ENCODE assay signal across 8 mouse cellular contexts in the genomic region with DNA sequence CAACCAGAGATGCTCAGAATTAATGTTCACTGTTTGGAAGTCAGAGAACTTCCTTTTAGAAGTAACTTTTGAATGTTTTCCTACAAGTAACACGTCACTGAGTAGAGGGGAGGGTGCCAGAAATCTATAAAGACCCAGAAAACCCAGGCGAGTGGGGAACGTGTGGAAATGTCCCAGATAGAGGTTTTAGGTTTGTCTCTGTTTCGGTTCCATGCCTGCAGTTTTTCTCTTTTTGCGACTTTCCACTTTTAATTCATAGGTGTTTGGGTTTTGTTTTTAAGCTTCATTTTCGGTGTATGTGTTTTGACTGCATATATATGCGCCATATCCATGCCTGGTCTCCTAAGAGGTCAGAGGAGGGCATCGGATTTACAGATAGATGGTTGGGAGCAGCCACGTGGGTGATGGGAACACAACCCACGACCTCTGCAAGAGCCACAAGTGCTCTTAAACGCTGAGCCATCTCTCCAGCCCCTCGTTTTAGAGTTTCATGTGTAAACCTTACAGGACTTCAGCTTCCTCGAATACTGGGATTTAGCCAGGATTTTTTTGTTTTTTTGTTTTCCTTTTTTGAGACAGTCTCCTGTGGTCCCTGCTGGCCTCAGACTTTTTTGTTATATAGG. TPM values are rescaled to one million over a fixed set of nuclear protein-coding genes. Genes with fewer than 3 reads are reported as not detected.
DNase-seq lines count a peak whose midpoint lies in the region; ATAC-seq and TF ChIP-seq lines count a peak whose summit lies in the region.

No protein-coding gene starts in this region.

- peaks cover 55% of the 10 kb centered on the region for H3K79me2 ChIP-seq in MEL (ENCODE audit: control insufficient read depth, insufficient read depth, low read length, poor library complexity)

- TF ChIP-seq EP300 in MEL (IDR thresholded peaks at IDR 0.05; ENCODE audit: low read depth in 1 of 2, low read length in 2 of 2) = no peak

- TF ChIP-seq RAD21 in MEL (IDR thresholded peaks at IDR 0.05; ENCODE audit: low read depth, low read length) = no peak

- no peak for ATAC-seq in heart, embryonic 14.5 days (ENCODE audit: insufficient number of reproducible peaks, insufficient read depth, low FRiP score, low read depth)
- ATAC-seq in heart, embryonic 16.5 days (replicated peaks; ENCODE audit: extremely low read depth, insufficient read depth, low FRiP score) = no peak
- ATAC-seq in erythroid progenitor cell, adult 5-6 weeks (replicated peaks; ENCODE audit: low FRiP score, poor library complexity, severe bottlenecking) = no peak

- peaks cover 11 to 34% of the 10 kb centered on the region in 2 experiments; a peak in 3 of 4 replicates for H3K4me1 ChIP-seq in heart, embryonic 14.5 days (ENCODE audit: control insufficient read depth in 2 of 2, insufficient read depth in 2 of 2, low read length in 2 of 2)
- peaks cover 5 to 18% of the 10 kb centered on the region in 2 experiments; a peak in 3 of 4 replicates for H3K4me1 ChIP-seq in MEL (ENCODE audit: control insufficient read depth in 1 of 2, insufficient read depth in 2 of 2, low read length in 2 of 2)
- peaks cover 41% of the 10 kb centered on the region for H3K4me1 ChIP-seq in heart, embryonic 16.5 days (ENCODE audit: control insufficient read depth, insufficient read depth, low read length)
- peaks cover 58% of the 10 kb centered on the region for H3K4me1 ChIP-seq in midbrain, embryonic 10.5 days

- peak overlapping the region; percentile 84 to 98 for H3K27ac ChIP-seq in heart, embryonic 14.5 days (replicated peaks in 1 of 2; ENCODE audit: control insufficient read depth in 1 of 2, insufficient read depth in 1 of 2, low read depth in 2 of 2, low read length in 2 of 2)
- H3K27ac ChIP-seq in MEL (ENCODE audit: control insufficient read depth, low read depth, low read length) = peak overlapping the region; percentile 70
- H3K27ac ChIP-seq in heart, embryonic 16.5 days (ENCODE audit: low read length) = peak overlapping the region; percentile 96
- H3K27ac ChIP-seq in midbrain, embryonic 10.5 days (replicated peaks) = peak overlapping the region; percentile 100

- TF ChIP-seq POLR2A in MEL (IDR thresholded peaks at IDR 0.05; ENCODE audit: control insufficient read depth in 1 of 2, insufficient read depth in 1 of 2, low read depth in 1 of 2, low read length in 2 of 2, poor library complexity in 1 of 2) = no peak

- no peak for DNase-seq in heart, adult 9 months (ENCODE audit: low spot score in 2 of 2)
- DNase-seq in MEL (ENCODE audit: low read depth, low spot score) = peak; percentile 48
- peak; percentile 18 for DNase-seq in midbrain, embryonic 10.5 days (ENCODE audit: low spot score)
- DNase-seq in frontal cortex, postnatal 36 days (ENCODE audit: low spot score in 2 of 2) = no peak
- no peak for DNase-seq in urinary bladder, postnatal 4 days (ENCODE audit: low spot score in 2 of 2)

- H3K9ac ChIP-seq in heart, embryonic 14.5 days (ENCODE audit: low read length) = peak overlapping the region; percentile 95
- peak overlapping the region; percentile 86 for H3K9ac ChIP-seq in MEL (ENCODE audit: control insufficient read depth, low read depth, low read length, poor library complexity, severe bottlenecking)
- H3K9ac ChIP-seq in heart, embryonic 16.5 days (ENCODE audit: low read length) = peak overlapping the region; percentile 96

- H3K27me3 ChIP-seq in heart, embryonic 14.5 days (ENCODE audit: control insufficient read depth, insufficient read depth, low read length) = no peaks in the 10 kb centered on the region
- H3K27me3 ChIP-seq in MEL (ENCODE audit: control insufficient read depth in 1 of 2, insufficient read depth in 2 of 2, low read length in 2 of 2) = no peaks in the 10 kb centered on the region
- H3K27me3 ChIP-seq in heart, embryonic 16.5 days (ENCODE audit: control insufficient read depth, insufficient read depth, low read length) = no peaks in the 10 kb centered on the region
- H3K27me3 ChIP-seq in midbrain, embryonic 10.5 days (ENCODE audit: low read depth, poor library complexity, severe bottlenecking) = no peaks in the 10 kb centered on the region

- peak overlapping the region; percentile 89 to 90 for H3K4me3 ChIP-seq in heart, embryonic 14.5 days (ENCODE audit: control insufficient read depth in 1 of 2, insufficient read depth in 1 of 2, low read depth in 1 of 2, low read length in 2 of 2)
- H3K4me3 ChIP-seq in MEL (ENCODE audit: control insufficient read depth in 1 of 2, insufficient read depth in 1 of 2, low read depth in 2 of 2, low read length in 2 of 2) = peak overlapping the region; percentile 62 to 97
- peak overlapping the region; percentile 85 for H3K4me3 ChIP-seq in heart, embryonic 16.5 days (ENCODE audit: low read length)
- peak overlapping the region; percentile 85 for H3K4me3 ChIP-seq in midbrain, embryonic 10.5 days

- H3K36me3 ChIP-seq in heart, embryonic 14.5 days (ENCODE audit: control insufficient read depth, insufficient read depth, low read length) = no peaks in the 10 kb centered on the region
- H3K36me3 ChIP-seq in MEL (ENCODE audit: control insufficient read depth in 1 of 2, insufficient read depth in 2 of 2, low read length in 2 of 2) = peaks cover 0 to 17% of the 10 kb centered on the region in 2 experiments; a peak in 2 of 4 replicates
- H3K36me3 ChIP-seq in heart, embryonic 16.5 days (ENCODE audit: control insufficient read depth, insufficient read depth) = no peaks in the 10 kb centered on the region
- 0 out of 2 replicates have a peak, but pooled peaks cover 3% of the 10 kb centered on the region for H3K36me3 ChIP-seq in midbrain, embryonic 10.5 days

- WGBS in heart, embryonic 14.5 days = 18% methylated on average over 13 of the region's 13 CpGs
- 18% methylated on average over 13 of the region's 13 CpGs for WGBS in heart, embryonic 16.5 days
- WGBS in midbrain, embryonic 10.5 days = 2% methylated on average over 13 of the region's 13 CpGs

- H3K4me2 ChIP-seq in heart, embryonic 14.5 days (ENCODE audit: low read length) = peak overlapping the region; percentile 96
- H3K4me2 ChIP-seq in heart, embryonic 16.5 days (ENCODE audit: low read depth, low read length) = peak overlapping the region; percentile 83

- H3K9me3 ChIP-seq in heart, embryonic 14.5 days (ENCODE audit: control insufficient read depth, low read length) = no peaks in the 10 kb centered on the region
- H3K9me3 ChIP-seq in MEL (replicated peaks; ENCODE audit: insufficient read depth, low read length) = no peaks in the 10 kb centered on the region
- H3K9me3 ChIP-seq in heart, embryonic 16.5 days (replicated peaks; ENCODE audit: control insufficient read depth, low read length) = no peaks in the 10 kb centered on the region
- H3K9me3 ChIP-seq in midbrain, embryonic 10.5 days (replicated peaks) = no peaks in the 10 kb centered on the region

- no peak for TF ChIP-seq CTCF in MEL (IDR thresholded peaks at IDR 0.05 in 2 of 3, conservative IDR thresholded peaks at IDR 0.05 in 1 of 3; ENCODE audit: control insufficient read depth in 1 of 3, insufficient read depth in 1 of 3, low read depth in 2 of 3, low read length in 3 of 3, poor library complexity in 1 of 3, severe bottlenecking in 1 of 3)

TF ChIP-seq in MEL, 35 proteins besides CTCF, POLR2A, EP300 and RAD21:
- peak; percentile 23; the same call in 1 of the 2 replicates for TF ChIP-seq MAX (IDR thresholded peaks at IDR 0.05; ENCODE audit: low read length)
- TF ChIP-seq SIN3A (IDR thresholded peaks at IDR 0.05; ENCODE audit: low read length) = peak; percentile 29; the same call in 1 of the 2 replicates
- TF ChIP-seq POLR2AphosphoS2 (IDR thresholded peaks at IDR 0.05; ENCODE audit: low read length) = no peak
- no peak for TF ChIP-seq JUND (IDR thresholded peaks at IDR 0.05; ENCODE audit: low read depth, low read length)
- TF ChIP-seq MXI1 (IDR thresholded peaks at IDR 0.05; ENCODE audit: low read depth, low read length) = peak; percentile 64
- 0 out of 2 replicates have a peak, but pooled peaks have one; percentile 59 for TF ChIP-seq MYC (IDR thresholded peaks at IDR 0.05; ENCODE audit: low read depth, low read length)
TF ChIP-seq in MEL: peak in this region for 4.

RNA-seq across cellular contexts. Expression of a gene that starts 1.7 kb away (rescaled TPM):
- 4.6 and 5.6 TPM in 2 replicates for polyA plus RNA-seq in heart, embryonic 14.5 days (2014; fragmentation: Nextera tagmentation; extraction: Ambion mirVana)
- 12.6 and 13.0 TPM in 2 replicates for total RNA-seq in MEL (2012; rRNA removed)
- polyA plus RNA-seq in MEL (2012; ENCODE audit: insufficient read depth in 1 of 2, insufficient read length in 2 of 2, low read depth in 1 of 2, low replicate concordance in 2 of 2, missing spikeins in 1 of 2) = 10 to 100 TPM; 18.7 to 32.8 TPM
- polyA plus RNA-seq in heart, embryonic 16.5 days (2015; fragmentation: Nextera tagmentation; extraction: Ambion mirVana) = 2.3 and 3.0 TPM in 2 replicates
- 7.5 and 7.7 TPM in 2 replicates for polyA plus RNA-seq in midbrain, embryonic 10.5 days (2016; fragmentation: Nextera tagmentation; extraction: Ambion mirVana)
- total RNA-seq in erythroid progenitor cell, adult 5-6 weeks (2015; ENCODE audit: low replicate concordance) = 0.42 and 5.4 TPM in 2 replicates
- total RNA-seq in erythroid progenitor cell, adult 5-6 weeks (2017; ENCODE audit: low replicate concordance) = 0.13 and 2.6 TPM in 2 replicates

RNA-seq across cellular contexts. Expression of a gene that starts 43.5 kb away (rescaled TPM):
- polyA plus RNA-seq in heart, embryonic 14.5 days (2014; fragmentation: Nextera tagmentation; extraction: Ambion mirVana) = 16.6 and 19.3 TPM in 2 replicates
- total RNA-seq in MEL (2012; rRNA removed) = 10.1 and 18.7 TPM in 2 replicates
- 100 to 1,000 TPM in 1 of 2 experiments, not detected in 1; 137 TPM for polyA plus RNA-seq in MEL (2012; ENCODE audit: insufficient read depth in 1 of 2, insufficient read length in 2 of 2, low read depth in 1 of 2, low replicate concordance in 2 of 2, missing spikeins in 1 of 2)
- polyA plus RNA-seq in heart, embryonic 16.5 days (2015; fragmentation: Nextera tagmentation; extraction: Ambion mirVana) = 20.0 and 42.0 TPM in 2 replicates
- polyA plus RNA-seq in midbrain, embryonic 10.5 days (2016; fragmentation: Nextera tagmentation; extraction: Ambion mirVana) = 13.9 and 16.8 TPM in 2 replicates
- 41.8 TPM in 1 of 2 replicates, not detected in the other for total RNA-seq in erythroid progenitor cell, adult 5-6 weeks (2015; ENCODE audit: low replicate concordance)
- total RNA-seq in erythroid progenitor cell, adult 5-6 weeks (2017; ENCODE audit: low replicate concordance) = not detected in 2 replicates

Comparison
In these comparisons a context has a peak if more than half of its experiments do, and no peak if none do; other contexts are left out.
1. DNase-seq: peak in MEL (single experiment) and midbrain, embryonic 10.5 days (single experiment); none in heart, adult 9 months (0 of 2), frontal cortex, postnatal 36 days (0 of 2) and urinary bladder, postnatal 4 days (0 of 2).
2. Peak in every context shown above with its lines, with median percentiles within 50 percentile points of each other: H3K27ac ChIP-seq, H3K4me3 ChIP-seq and H3K9ac ChIP-seq.